Mouse (Mus musculus) midbrain, postnatal 0 days (tissue): ENCODE data around the gene Gtpbp4. TPM values are rescaled to one million over a fixed set of nuclear protein-coding genes. Genes with fewer than 3 reads are reported as not detected.
"Not testable (repeated sequence)": the region's sequence is repeated elsewhere in the genome, so short reads cannot be mapped to it uniquely, and the experiment has no call there.

Source experiments
- ATAC-seq: fragments of 200-750 bp; cut with Nextera tagmentation; 2 replicates; pipeline ENCODE4 v1.8.0; 2017; ENCODE audit warnings: moderate number of reproducible peaks, mild to moderate bottlenecking, moderate TSS enrichment, moderate library complexity; ENCODE audit not compliant: low FRiP score
- DNase-seq: peaks from one replicate; pipeline ENCODE4 v3.0.0-alpha.2; 2015; ENCODE audit warnings: low spot score
- H3K27ac ChIP-seq: fragments of 300-500 bp; sonication (generic); 2 replicates; pipeline ENCODE4 v1.5.1; 2014; ENCODE audit warnings: low read depth, mild to moderate bottlenecking, low read length, mixed read lengths
- H3K27me3 ChIP-seq: fragments of 300-500 bp; sonication (generic); 2 replicates; pipeline ENCODE4 v1.6.1; 2014; ENCODE audit warnings: low read length, control low read depth, mixed read lengths; ENCODE audit not compliant: insufficient read depth
- H3K36me3 ChIP-seq: fragments of 300-500 bp; sonication (generic); 2 replicates; pipeline ENCODE4 v1.6.1; 2014; ENCODE audit warnings: low read length, control low read depth, mixed read lengths; ENCODE audit not compliant: insufficient read depth
- H3K4me1 ChIP-seq: fragments of 300-500 bp; sonication (generic); 2 replicates; pipeline ENCODE4 v1.6.1; 2014; ENCODE audit warnings: mild to moderate bottlenecking, control low read depth, antibody characterized with exemption, low read length, mixed read lengths; ENCODE audit not compliant: insufficient read depth
- H3K4me2 ChIP-seq: fragments of 300-500 bp; sonication (generic); 2 replicates; pipeline ENCODE4 v1.6.1; 2014; ENCODE audit warnings: low read depth, mild to moderate bottlenecking, low read length, mixed read lengths; ENCODE audit not compliant: poor library complexity, severe bottlenecking
- H3K4me3 ChIP-seq: fragments of 300-500 bp; sonication (generic); 2 replicates; pipeline ENCODE4 v1.5.1; 2014; ENCODE audit warnings: low read depth, mild to moderate bottlenecking, low read length, moderate library complexity
- H3K9ac ChIP-seq: fragments of 300-500 bp; sonication (generic); replicated peaks from 2 replicates; pipeline ENCODE4 v1.6.1; 2014; ENCODE audit warnings: mild to moderate bottlenecking, low read length, moderate library complexity, mixed read lengths; ENCODE audit not compliant: poor library complexity, severe bottlenecking
- H3K9me3 ChIP-seq: fragments of 300-500 bp; sonication (generic); 2 replicates; pipeline ENCODE4 v1.6.1; 2016; ENCODE audit warnings: low read length, control low read depth
- CTCF ChIP-seq: IDR thresholded peaks from 2 replicates; pipeline ENCODE4 v1.5.1; 2016; ENCODE audit warnings: antibody characterized with exemption, mild to moderate bottlenecking
- WGBS: fragments of 180-500 bp; shearing (Covaris S2); extraction: QIAGEN DNeasy Blood & Tissue Kit; methylation state at CpG from one replicate; pipeline ENCODE4 v1.1.7; 2014; 5-methylcytosine and 5-hydroxymethylcytosine counted together
- microRNA-seq: library from miRNA; unstranded; fragments of <30 nt; microRNA quantifications from one replicate; pipeline ENCODE4, GENCODE M21; 2016; ENCODE audit warnings: borderline number of aligned reads
- polyA plus RNA-seq: library from polyadenylated mRNA; unstranded; fragments of >200 nt; fragmentation: Nextera tagmentation; extraction: Ambion mirVana; gene quantifications from 2 replicates; pipeline ENCODE4 v1.2.1, GENCODE M21; 2015
- total RNA-seq: library from RNA; depleted of rRNA; stranded (reverse); fragments of >200 nt; gene quantifications from 2 replicates; pipeline ENCODE4 v1.2.3, GENCODE M21; 2014; rRNA removed

Gene Gtpbp4
- total and polyA plus RNA-seq, 2 experiments from 2014 or later, result 12.1 to 48.7 TPM

GRCm38 (mm10) chr13:8937611-8938140 lies 58.2 kb downstream of the Gtpbp4 start:
- H3K9me3 ChIP-seq, H3K9ac ChIP-seq, H3K27ac ChIP-seq, H3K36me3 ChIP-seq, H3K4me1 ChIP-seq, DNase-seq, H3K27me3 ChIP-seq, H3K4me3 ChIP-seq, H3K4me2 ChIP-seq, ATAC-seq: not testable (repeated sequence)
- WGBS, result 66% methylated on average over 6 of the region's 6 CpGs

DNA sequence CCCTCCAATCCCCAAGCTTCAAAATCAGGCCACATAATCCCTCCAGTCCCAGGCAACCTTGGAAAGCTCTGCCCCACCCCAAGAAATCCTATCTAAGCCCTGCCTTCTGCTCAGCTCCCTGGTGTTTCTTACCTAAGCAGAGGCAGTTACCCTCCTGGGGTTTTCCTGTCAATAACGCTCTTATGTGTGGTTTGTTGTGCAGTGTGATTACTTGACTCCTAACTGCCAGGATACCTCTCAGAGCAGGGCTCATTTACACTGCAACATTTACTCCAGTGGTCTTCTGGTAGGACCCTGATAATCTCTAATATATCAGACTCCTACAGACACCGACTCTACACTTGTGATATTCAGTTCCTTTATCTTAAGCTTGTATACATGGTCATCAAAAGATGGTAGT lies 62.4 kb downstream of the Gtpbp4 start:
- TF ChIP-seq CTCF, result no peak
- ATAC-seq (no peak), DNase-seq (no peak)
- H3K27ac ChIP-seq, result no peak overlapping the region
- no peaks in the 10 kb centered on the region for H3K9me3 ChIP-seq
- H3K4me1 ChIP-seq, result no peaks in the 10 kb centered on the region
- WGBS, result 66% methylated on average over 2 of the region's 2 CpGs
- no peak overlapping the region for H3K9ac ChIP-seq
- H3K4me3 ChIP-seq, result no peak overlapping the region
- H3K36me3 ChIP-seq, result no peaks in the 10 kb centered on the region
- no peaks in the 10 kb centered on the region for H3K27me3 ChIP-seq
- H3K4me2 ChIP-seq, result no peak overlapping the region

Small RNA genes lying within 50 kb of the gene (microRNA-seq; reads per million reads assigned to microRNA genes)
- gene Gm22750, result not detected

Other genes starting within 250 kb of the Gtpbp4 start
- 60.1 and 79.5 TPM in 2 replicates for gene Wdr37, start 124.2 kb downstream of the Gtpbp4 start, total RNA-seq
- 39.3 and 40.7 TPM in 2 replicates for gene Wdr37, start 124.2 kb downstream of the Gtpbp4 start, polyA plus RNA-seq
- 39.2 and 42.6 TPM in 2 replicates for gene Idi1, start 110.6 kb downstream of the Gtpbp4 start, total RNA-seq
- gene Idi1, start 110.6 kb downstream of the Gtpbp4 start, polyA plus RNA-seq, result 60.4 and 65.2 TPM in 2 replicates
- gene Gm9745, start 47.9 kb downstream of the Gtpbp4 start, total RNA-seq, result not detected in 2 replicates
- not detected in 2 replicates for gene Gm9745, start 47.9 kb downstream of the Gtpbp4 start, polyA plus RNA-seq
- gene Idi2, start 43.2 kb downstream of the Gtpbp4 start, total RNA-seq, result not detected in 2 replicates
- not detected in 2 replicates for gene Idi2, start 43.2 kb downstream of the Gtpbp4 start, polyA plus RNA-seq
- 78.3 and 84.0 TPM in 2 replicates for gene Larp4b, start 97.8 kb upstream of the Gtpbp4 start, total RNA-seq
- gene Larp4b, start 97.8 kb upstream of the Gtpbp4 start, polyA plus RNA-seq, result 38.2 and 40.8 TPM in 2 replicates